Mouse (Mus musculus) cerebellum, adult 2 months (tissue): ENCODE measurements around the gene Ctnnd1.

Source experiments
- CTCF ChIP-seq: fragments of 200-500 bp; IDR thresholded peaks from 2 replicates; pipeline ENCODE4 v1.5.1; 2011; ENCODE audit warnings: low read depth, mild to moderate bottlenecking, control low read depth, low read length, moderate library complexity, borderline replicate concordance; ENCODE audit not compliant: insufficient read depth
- POLR2A ChIP-seq: fragments of 200-500 bp; IDR thresholded peaks from 2 replicates; pipeline ENCODE4 v1.6.1; 2011; ENCODE audit warnings: low read length, control low read depth, borderline replicate concordance; ENCODE audit not compliant: insufficient read depth

DNA sequence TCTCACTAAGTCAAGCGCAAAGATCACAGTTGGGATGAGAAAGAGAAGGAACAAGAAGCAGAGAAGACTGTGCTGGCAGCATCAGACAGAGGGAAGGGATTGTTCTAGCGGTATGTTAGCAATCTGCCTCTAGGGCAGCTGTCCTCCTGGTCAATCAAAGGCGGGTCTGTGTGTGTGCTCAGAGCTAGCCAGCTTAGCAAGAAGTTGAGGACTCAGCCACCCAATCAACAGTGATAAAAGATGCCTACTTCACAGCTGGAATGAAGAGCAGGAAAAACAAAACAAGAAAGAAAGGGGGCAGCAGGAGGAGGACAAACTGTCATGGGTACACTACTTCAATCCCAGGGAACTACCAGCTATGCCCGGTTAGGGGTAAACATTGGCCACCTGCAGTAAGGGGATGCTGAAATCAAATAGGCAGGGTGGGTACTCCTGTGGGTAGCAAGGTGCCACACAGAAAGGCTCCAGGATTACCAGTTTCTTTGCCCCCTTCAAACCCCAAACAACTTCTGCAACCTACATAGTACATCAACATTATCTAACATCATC is 15.6 kb downstream of the Ctnnd1 start:
- no peak for TF ChIP-seq POLR2A
- no peak for TF ChIP-seq CTCF
